Mouse (Mus musculus): ENCODE measurements around the gene Fgf11.

GRCm38 (mm10) chr11:69775716-69776115 is 25.9 kb downstream of the Fgf11 start:
- TF ChIP-seq CTCF (conservative IDR thresholded peaks at IDR 0.05; ENCODE audit: low read length) (no peak), NANOG (IDR thresholded peaks at IDR 0.05; ENCODE audit: borderline replicate concordance, low read length) (no peak)

Measured in E14TG2a.4 (cell line).